Mouse (Mus musculus) gastrocnemius, adult 18-20 months (tissue): ENCODE data around the gene Vgf. TPM values are rescaled to one million over a fixed set of nuclear protein-coding genes. Genes with fewer than 3 reads are reported as not detected.
A peak's percentile ranks its signal among the peaks of the same experiment; 100 is the strongest.

Experiments used
- DNase-seq: peaks from one replicate; pipeline ENCODE4 v3.0.0; 2021; ENCODE audit warnings: low spot score
- microRNA-seq: library from miRNA; unstranded; fragments of <30 nt; microRNA quantifications from one replicate; pipeline ENCODE4 v1.2.0, GENCODE M21; 2021
- total RNA-seq, 2 experiments: library from RNA; stranded (reverse); gene quantifications; 2 replicates each; pipeline ENCODE4 v1.2.3; 2021

Gene Vgf
- total RNA-seq, 2 experiments from 2014 or later: not detected

DNA sequence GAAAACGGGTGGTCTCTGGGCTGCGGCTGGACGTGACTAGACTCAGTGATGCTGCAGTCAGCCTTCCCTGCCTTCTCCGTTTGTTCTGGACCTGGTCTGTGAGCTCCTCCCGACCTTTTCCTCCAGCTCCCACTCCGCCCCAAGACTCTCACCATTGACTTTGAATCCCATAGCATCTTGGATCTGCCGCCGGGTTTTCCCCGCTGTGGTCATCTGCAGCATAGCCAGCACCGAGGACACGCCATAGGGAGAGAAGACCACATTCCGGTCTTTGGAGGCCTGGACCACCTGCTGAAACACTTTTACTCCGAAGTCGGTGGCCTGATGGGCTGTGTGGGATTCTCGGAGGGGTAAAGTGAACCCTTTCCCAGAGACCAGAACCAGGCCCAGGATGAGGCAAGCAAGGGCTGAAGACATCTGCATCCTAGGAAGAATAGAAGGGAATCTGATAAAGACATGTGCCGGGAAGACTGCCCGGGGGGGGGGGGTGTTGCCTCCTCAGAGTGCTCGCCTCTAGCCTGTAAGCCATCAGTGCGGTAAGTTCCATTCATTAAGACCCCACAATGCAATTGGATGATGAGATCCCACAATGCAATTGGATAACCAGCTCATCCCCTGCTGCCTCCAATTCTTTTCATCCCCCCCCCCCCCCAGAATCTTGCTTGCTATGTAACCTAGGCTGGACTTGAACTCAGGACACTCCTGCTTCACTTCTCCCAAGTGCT is 44.9 kb downstream of the Vgf start:
- no peak for DNase-seq

DNA sequence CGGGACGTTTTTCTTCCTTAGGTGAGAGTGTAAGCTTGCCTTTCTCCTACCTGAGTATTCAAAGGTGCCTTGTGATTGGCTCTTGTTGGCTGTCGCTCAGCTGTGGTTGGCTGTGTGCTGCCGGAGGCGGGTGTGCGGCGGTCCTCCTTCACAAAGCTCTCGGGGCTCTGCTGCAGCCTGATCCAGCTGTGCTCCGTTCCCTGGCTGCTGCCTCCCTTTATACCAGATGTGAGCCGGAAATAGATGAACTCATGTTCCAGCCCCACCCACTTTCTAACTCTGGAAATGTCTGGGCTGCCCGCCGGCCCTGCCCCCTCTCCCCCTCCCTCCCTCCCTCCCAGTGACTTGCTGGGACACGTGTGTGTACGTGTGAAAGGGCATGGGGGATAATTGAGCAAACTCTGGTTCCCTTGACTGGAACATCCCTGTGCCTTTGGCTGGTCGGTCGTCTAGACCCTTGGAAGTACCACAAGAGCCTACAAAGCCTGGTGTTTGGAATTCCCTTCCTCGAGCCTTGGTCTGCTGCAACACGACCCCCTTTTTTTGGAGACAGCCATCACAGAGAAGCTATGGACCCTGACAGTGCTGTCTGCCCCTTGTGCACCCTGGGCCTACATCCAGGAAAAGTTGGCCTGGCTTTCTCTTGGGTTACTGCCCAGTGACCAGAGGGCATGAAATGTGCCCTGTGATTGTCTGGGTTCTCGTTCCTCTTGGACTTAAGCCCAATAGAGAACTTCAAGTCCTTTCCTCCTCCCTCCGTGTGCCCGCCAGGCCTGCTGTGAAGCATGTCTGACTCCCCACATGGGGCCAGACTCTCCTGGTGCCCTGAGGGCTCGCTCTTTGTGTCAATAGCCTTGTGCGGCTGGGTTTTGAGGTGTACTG is 46.1 kb downstream of the Vgf start, which contains the start of gene Serpine1:
Gene Serpine1 (minus strand): TSS at position 190 of the 882 bp plus-strand sequence.
- DNase-seq: peak; percentile 87

DNA sequence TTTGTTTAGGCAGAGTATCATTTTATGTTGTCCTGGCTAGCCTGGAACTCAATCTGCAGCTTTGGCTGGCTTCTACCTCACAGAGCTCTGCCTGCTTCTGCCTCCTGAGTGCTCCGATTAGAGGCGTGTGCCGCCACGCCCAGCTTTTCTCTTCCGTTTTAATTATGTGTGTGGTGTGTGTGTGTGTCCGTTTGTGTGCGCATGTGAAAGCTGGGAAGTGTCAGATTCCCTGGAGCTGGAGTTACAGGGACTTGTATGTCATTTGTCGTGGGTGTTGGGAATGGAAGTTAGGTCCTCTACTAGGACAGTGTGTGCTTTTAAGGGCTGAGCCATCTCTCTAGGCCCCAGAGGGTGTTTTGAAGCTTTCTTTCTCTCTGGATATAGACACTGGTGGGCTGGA is 46.9 kb downstream of the Vgf start:
- DNase-seq: no peak

DNA sequence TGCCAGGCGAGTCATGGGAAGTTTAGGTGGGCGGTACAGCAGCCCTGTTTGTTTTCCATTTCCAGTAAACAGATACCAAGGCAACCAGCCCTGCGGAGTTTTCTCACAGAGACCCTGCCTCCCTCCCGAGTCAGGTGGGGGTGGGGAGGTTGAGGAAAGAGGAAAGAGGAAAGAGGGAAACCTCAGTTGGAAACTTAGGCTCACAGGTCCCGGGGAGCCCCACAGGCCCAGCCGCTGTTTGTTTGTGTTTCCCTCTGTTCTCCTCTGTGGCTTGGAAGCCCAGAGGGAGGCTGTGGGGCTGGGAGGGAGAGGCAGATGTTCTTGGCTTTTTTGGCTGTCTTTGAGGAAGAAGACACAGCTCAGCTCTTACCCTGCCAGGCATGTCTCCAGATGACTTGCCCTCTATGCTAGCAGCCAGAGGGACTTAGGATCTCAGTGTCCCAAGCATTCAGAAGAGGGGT is 48.0 kb downstream of the Vgf start:
- DNase-seq: peak; percentile 78

DNA sequence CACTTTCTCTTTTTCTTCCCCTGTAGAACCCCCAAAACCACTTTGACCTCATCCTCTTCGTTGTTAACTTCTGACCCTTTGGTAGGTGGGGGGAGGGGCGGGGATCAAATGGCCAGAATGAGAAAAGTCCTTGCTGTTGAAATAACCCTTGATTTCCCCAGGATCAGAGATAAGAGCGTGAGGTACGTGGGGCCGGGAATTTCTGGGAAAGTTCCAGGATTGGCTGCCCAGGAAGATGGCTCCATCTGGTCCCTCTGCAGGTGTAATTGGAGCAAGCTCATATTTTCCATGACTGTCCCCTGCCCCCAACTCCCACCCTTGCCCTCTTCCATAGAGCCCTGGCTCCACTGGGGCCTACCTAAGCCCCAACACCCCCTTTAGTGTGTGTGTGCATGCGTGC is 49.5 kb downstream of the Vgf start:
- no peak for DNase-seq

DNA sequence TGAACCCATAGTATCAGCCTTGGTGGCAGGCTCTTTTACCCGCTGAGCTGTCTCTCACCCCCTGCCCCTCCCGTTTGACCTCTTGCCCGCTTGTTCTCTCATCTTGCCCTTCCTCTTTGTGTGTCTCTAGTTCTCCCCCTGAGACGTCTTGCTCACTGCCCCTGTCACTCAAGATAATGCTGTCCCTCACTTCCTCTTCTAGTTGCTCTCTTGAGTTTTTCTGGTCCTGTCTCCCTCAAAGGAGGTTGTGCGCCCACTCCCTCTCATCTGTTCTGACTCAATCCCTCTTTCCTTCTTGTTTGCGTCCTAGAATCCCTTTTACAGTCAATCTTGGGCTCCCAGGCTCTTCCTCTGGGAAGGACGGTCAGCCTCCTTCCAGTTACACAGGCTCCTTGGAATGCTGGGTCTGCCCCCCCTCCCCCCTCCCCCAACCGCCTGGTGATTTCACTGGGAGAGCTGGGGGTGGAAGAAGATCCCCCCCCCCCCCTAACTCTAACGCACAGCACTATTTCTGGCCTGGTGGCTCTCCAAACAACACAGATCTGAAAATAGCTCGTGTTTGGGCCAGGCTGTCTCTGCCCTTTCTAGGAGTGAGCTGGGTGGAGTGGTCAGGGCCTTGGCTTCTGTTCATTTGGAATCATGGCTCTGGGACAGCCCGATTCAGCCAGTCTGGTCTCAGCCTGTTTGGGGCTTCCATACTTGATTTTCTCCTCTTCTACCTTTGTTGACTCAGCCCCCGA is 50.2 kb downstream of the Vgf start:
- DNase-seq: peak; percentile 83

DNA sequence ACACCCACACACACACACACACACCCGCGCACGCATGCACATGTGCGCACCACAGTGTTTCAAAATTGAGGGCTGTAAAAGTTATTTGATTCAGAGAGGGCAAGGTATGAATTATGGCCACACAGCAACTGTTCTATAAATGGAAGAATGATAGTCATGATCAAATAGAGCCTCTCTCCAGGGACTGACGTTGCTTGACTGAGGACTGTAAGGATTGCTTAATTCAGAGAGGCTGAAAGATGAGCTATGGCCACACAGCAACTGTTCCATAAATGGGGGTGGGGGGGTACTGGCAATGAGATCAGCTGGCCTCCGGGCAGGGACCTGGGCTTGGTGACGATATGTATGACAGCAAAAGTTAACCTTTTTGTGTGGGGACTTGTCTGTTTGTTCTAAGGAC is 51.0 kb downstream of the Vgf start:
- peak; percentile 19 for DNase-seq

DNA sequence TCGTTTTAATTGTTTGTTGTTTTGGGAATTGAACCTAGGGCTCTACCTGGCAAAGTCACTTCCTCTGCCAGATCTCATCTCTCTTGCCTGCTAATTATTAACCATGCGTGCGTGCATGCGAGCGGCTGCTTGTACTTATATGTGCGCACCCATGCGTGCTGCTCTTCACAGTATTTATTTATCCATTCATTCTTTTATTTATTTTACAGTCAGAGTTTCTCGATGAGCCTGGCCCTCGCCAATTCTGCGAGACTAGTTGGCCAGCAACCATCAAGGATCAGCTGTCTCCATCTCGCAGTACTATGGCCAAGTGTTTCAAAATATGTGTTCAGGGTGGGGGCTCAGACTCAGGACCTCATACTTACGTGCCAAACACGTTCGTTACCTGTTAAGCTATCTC is 51.8 kb downstream of the Vgf start:
- peak; percentile 36 for DNase-seq

DNA sequence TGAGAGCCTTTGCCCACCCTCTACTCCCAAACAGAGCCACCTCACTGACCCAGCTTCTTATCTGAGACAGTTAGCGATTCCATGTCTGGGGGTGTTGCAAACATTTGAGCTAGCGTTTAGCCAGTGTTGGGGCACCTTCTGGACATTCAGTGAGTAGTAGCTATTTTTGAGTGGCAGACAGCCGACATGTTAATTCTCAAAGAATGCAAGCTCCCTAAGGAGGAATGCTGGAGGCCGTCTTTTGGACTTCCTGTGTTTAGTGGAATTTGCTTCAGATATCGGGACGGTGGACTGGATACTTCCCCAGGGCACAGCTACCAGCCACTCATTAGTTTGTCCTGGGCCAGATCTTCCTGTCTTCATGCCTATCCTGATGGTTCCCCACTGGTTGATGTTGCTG is 52.4 kb downstream of the Vgf start:
- peak; percentile 22 for DNase-seq

DNA sequence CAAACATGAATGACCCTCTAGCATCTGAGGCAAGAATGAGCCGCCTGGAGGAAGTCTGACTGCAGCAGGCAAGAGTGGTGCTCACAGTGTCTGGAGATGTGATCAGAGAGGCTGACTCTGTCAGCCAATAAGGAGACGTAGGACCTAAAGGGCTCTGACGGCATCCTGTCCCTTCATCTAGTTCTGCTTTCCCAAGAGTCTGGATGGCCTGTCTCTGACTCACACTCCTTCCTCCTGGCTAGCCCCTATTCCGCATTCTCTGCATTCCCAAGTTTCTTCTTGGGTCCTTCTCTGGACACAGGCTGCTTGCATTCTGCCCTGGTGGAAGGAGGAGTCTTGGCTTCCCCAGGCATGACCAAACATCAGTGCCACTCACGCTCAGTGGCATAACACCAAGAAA is 53.7 kb downstream of the Vgf start:
- DNase-seq: peak; percentile 48

Small RNA genes within 50 kb of the gene (microRNA-seq; reads per million reads assigned to microRNA genes)
- 15.3 reads per million, percentile 30 among the genes with 10 or more reads in this experiment for gene Mir702

Other genes with a start within 250 kb of the Vgf start
- under 1 TPM; 0.31 to 0.75 TPM for gene Col26a1, start 143.2 kb upstream of the Vgf start, total RNA-seq
- 1 to 10 TPM; 4.4 to 5.3 TPM for gene Ift22, start 118.2 kb upstream of the Vgf start, total RNA-seq
- 100 to 1,000 TPM; 173 to 186 TPM for gene Fis1, start 73.1 kb upstream of the Vgf start, total RNA-seq
- 1 to 10 TPM; 1.6 TPM for gene Cldn15, start 59.8 kb upstream of the Vgf start, total RNA-seq
- 10 to 100 TPM; 16.8 to 19.7 TPM for gene Plod3, start 39.4 kb upstream of the Vgf start, total RNA-seq
- gene Znhit1, start 38.4 kb upstream of the Vgf start, total RNA-seq: 10 to 100 TPM; 73.3 to 76.9 TPM
- 10 to 100 TPM; 14.0 to 17.1 TPM for gene Ap1s1, start 19.7 kb downstream of the Vgf start, total RNA-seq
- gene Serpine1, start 45.9 kb downstream of the Vgf start, total RNA-seq: 1 to 10 TPM; 4.9 to 5.5 TPM
- gene Trim56, start 89.8 kb downstream of the Vgf start, total RNA-seq: 1 to 10 TPM; 7.4 to 8.0 TPM
- not detected for gene Muc3, start 122.9 kb downstream of the Vgf start, total RNA-seq
- gene Muc3a, start 186.0 kb downstream of the Vgf start, total RNA-seq: under 1 TPM; 0.11 to 0.12 TPM